Mouse (Mus musculus): ENCODE data around the gene Olfr1475.

DNA sequence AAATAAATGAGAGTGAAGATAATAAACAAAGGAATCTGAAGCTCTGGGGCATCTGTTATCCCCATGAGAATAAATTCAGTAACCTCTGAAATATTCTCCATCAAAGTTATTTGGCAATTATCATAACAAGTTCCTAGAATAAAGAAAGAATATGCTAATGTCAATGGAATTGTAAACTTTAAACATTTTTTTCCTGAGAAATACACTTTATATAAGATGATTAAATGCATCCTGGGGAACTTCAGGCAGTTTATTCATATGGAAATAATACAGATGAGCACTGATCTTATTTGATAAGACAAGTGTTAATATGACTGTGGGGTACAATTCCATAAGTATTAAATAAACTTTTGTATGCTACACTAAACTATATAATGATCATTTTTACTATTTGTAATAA lies at the start of gene Olfr1475:
- TF ChIP-seq CTCF (IDR thresholded peaks at IDR 0.05; ENCODE audit: extremely low read depth, insufficient read length, insufficient replicate concordance, low read depth, low read length) = no peak
- TF ChIP-seq POLR2A (IDR thresholded peaks at IDR 0.05; ENCODE audit: low read depth, low read length) = no peak

Data from small intestine, adult 2 months (tissue).